Mouse (Mus musculus) kidney, embryonic 16.5 days (tissue): ENCODE data around the gene Pms1. TPM values are rescaled to one million over a fixed set of nuclear protein-coding genes. Genes with fewer than 3 reads are reported as not detected.

ENCODE experiments used
- ATAC-seq: fragments of 200-750 bp; cut with Nextera tagmentation; 2 replicates; pipeline ENCODE4 v1.8.0; 2017; ENCODE audit warnings: moderate TSS enrichment; ENCODE audit not compliant: low FRiP score, low TSS enrichment
- H3K27ac ChIP-seq: fragments of 300-500 bp; sonication (generic); 2 replicates; pipeline ENCODE4 v1.5.1; 2014; ENCODE audit warnings: low read length
- H3K27me3 ChIP-seq: fragments of 300-500 bp; sonication (generic); 2 replicates; pipeline ENCODE4 v1.6.1; 2014; ENCODE audit warnings: low read length, control low read depth, mixed read lengths; ENCODE audit not compliant: insufficient read depth
- H3K36me3 ChIP-seq: fragments of 300-500 bp; sonication (generic); 2 replicates; pipeline ENCODE4 v1.6.1; 2014; ENCODE audit warnings: low read length, control low read depth, mixed read lengths; ENCODE audit not compliant: insufficient read depth
- H3K4me1 ChIP-seq: fragments of 300-500 bp; sonication (generic); 2 replicates; pipeline ENCODE4 v1.6.1; 2014; ENCODE audit warnings: low read length, control low read depth, mixed read lengths; ENCODE audit not compliant: insufficient read depth
- H3K4me2 ChIP-seq: fragments of 300-500 bp; sonication (generic); replicated peaks from 2 replicates; pipeline ENCODE4 v1.6.1; 2014; ENCODE audit warnings: low read depth, low read length
- H3K4me3 ChIP-seq: fragments of 300-500 bp; sonication (generic); 2 replicates; pipeline ENCODE4 v1.5.1; 2014; ENCODE audit warnings: mild to moderate bottlenecking, low read length
- H3K9ac ChIP-seq: fragments of 300-500 bp; sonication (generic); replicated peaks from 2 replicates; pipeline ENCODE4 v1.6.1; 2014; ENCODE audit warnings: low read length
- H3K9me3 ChIP-seq: fragments of 300-500 bp; sonication (generic); 2 replicates; pipeline ENCODE4 v1.6.1; 2016; ENCODE audit warnings: low read length, control low read depth
- WGBS: fragments of 180-500 bp; shearing (Covaris S2); extraction: QIAGEN DNeasy Blood & Tissue Kit; methylation state at CpG from one replicate; pipeline ENCODE4 v1.1.7; 2014; 5-methylcytosine and 5-hydroxymethylcytosine counted together
- polyA plus RNA-seq: library from polyadenylated mRNA; unstranded; fragments of >200 nt; fragmentation: Nextera tagmentation; extraction: Ambion mirVana; gene quantifications from 2 replicates; pipeline ENCODE4 v1.2.1, GENCODE M21; 2015

Gene Pms1
- polyA plus RNA-seq, 1 experiment from 2014 or later = 18.6 TPM

GRCm38 (mm10) chr1:53210136-53210535 is 86.7 kb downstream of the Pms1 start:
- Histone ChIP-seq H3K4me2 (no peak overlapping the region), H3K4me3 (no peak overlapping the region), H3K27me3 (no peaks in the 10 kb centered on the region), H3K36me3 (no peaks in the 10 kb centered on the region), H3K9me3 (no peaks in the 10 kb centered on the region), H3K27ac (no peak overlapping the region), H3K9ac (no peak overlapping the region), H3K4me1 (no peaks in the 10 kb centered on the region)
- no peak for ATAC-seq

- 87% methylated on average over 2 of the region's 2 CpGs for WGBS
- H3K4me1 ChIP-seq = no peaks in the 10 kb centered on the region
- H3K4me2 ChIP-seq = no peak overlapping the region
- no peak overlapping the region for H3K27ac ChIP-seq
- no peaks in the 10 kb centered on the region for H3K27me3 ChIP-seq
- no peak overlapping the region for H3K9ac ChIP-seq
- no peaks in the 10 kb centered on the region for H3K36me3 ChIP-seq
- H3K4me3 ChIP-seq = no peak overlapping the region
- ATAC-seq = no peak
- H3K9me3 ChIP-seq = no peaks in the 10 kb centered on the region
Measured at GRCm38 (mm10) chr1:53203902-53204301, 92.9 kb downstream of the Pms1 start.

GRCm38 (mm10) chr1:53201630-53202199 is 95.1 kb downstream of the Pms1 start:
- 71% methylated on average over 2 of the region's 2 CpGs for WGBS
- no peaks in the 10 kb centered on the region for H3K36me3 ChIP-seq
- no peak overlapping the region for H3K4me2 ChIP-seq
- no peak overlapping the region for H3K4me3 ChIP-seq
- H3K27me3 ChIP-seq = no peaks in the 10 kb centered on the region
- no peaks in the 10 kb centered on the region for H3K4me1 ChIP-seq
- H3K9me3 ChIP-seq = no peaks in the 10 kb centered on the region
- no peak for ATAC-seq
- no peak overlapping the region for H3K9ac ChIP-seq
- no peak overlapping the region for H3K27ac ChIP-seq

GRCm38 (mm10) chr1:53194536-53194935 is 102.3 kb downstream of the Pms1 start:
- Histone ChIP-seq H3K4me2 (no peak overlapping the region), H3K4me1 (no peaks in the 10 kb centered on the region), H3K36me3 (0 out of 2 replicates have a peak, but pooled peaks cover 3% of the 10 kb centered on the region), H3K9ac (no peak overlapping the region), H3K9me3 (no peaks in the 10 kb centered on the region), H3K4me3 (no peak overlapping the region), H3K27me3 (no peaks in the 10 kb centered on the region), H3K27ac (no peak overlapping the region)
- 87% methylated on average over 3 of the region's 3 CpGs for WGBS
- ATAC-seq = no peak

- 72% methylated on average over 3 of the region's 3 CpGs for WGBS
Measured at GRCm38 (mm10) chr1:53191234-53191633, 105.6 kb downstream of the Pms1 start.

GRCm38 (mm10) chr1:53189620-53190019 is 107.2 kb downstream of the Pms1 start:
- Histone ChIP-seq H3K4me3 (no peak overlapping the region), H3K4me2 (no peak overlapping the region), H3K9me3 (no peaks in the 10 kb centered on the region), H3K36me3 (0 out of 2 replicates have a peak, but pooled peaks cover 1% of the 10 kb centered on the region), H3K27ac (no peak overlapping the region), H3K27me3 (no peaks in the 10 kb centered on the region), H3K4me1 (no peaks in the 10 kb centered on the region), H3K9ac (no peak overlapping the region)
- WGBS = 85% methylated on average over 3 of the region's 3 CpGs
- no peak for ATAC-seq

More at GRCm38 (mm10) chr1:53191234-53191633, 105.6 kb downstream of the Pms1 start:
- Histone ChIP-seq H3K4me3 (no peak overlapping the region), H3K27ac (no peak overlapping the region), H3K4me1 (no peaks in the 10 kb centered on the region), H3K27me3 (no peaks in the 10 kb centered on the region), H3K9me3 (no peaks in the 10 kb centered on the region), H3K4me2 (no peak overlapping the region), H3K36me3 (0 out of 2 replicates have a peak, but pooled peaks cover 3% of the 10 kb centered on the region), H3K9ac (no peak overlapping the region)
- no peak for ATAC-seq

GRCm38 (mm10) chr1:53187536-53187935 is 109.3 kb downstream of the Pms1 start, which contains the start of gene 1700019A02Rik:
Gene 1700019A02Rik (minus strand): TSS chr1:53187636.
- Histone ChIP-seq H3K36me3 (no peaks in the 10 kb centered on the region), H3K4me1 (no peaks in the 10 kb centered on the region), H3K4me2 (no peak within 1 kb of the TSS), H3K4me3 (no peak within 1 kb of the TSS), H3K9me3 (no peaks in the 10 kb centered on the region), H3K9ac (no peak within 1 kb of the TSS), H3K27ac (no peak within 1 kb of the TSS), H3K27me3 (no peaks in the 10 kb centered on the region)
- WGBS = 96% methylated on average over 8 of the region's 8 CpGs
- no peak for ATAC-seq

GRCm38 (mm10) chr1:53186301-53186700 is 110.5 kb downstream of the Pms1 start:
- no peaks in the 10 kb centered on the region for H3K9me3 ChIP-seq
- no peaks in the 10 kb centered on the region for H3K27me3 ChIP-seq
- 86% methylated on average over 3 of the region's 3 CpGs for WGBS
- H3K4me3 ChIP-seq = no peak overlapping the region
- no peaks in the 10 kb centered on the region for H3K4me1 ChIP-seq
- no peaks in the 10 kb centered on the region for H3K36me3 ChIP-seq
- H3K27ac ChIP-seq = no peak overlapping the region
- no peak overlapping the region for H3K9ac ChIP-seq
- ATAC-seq = no peak
- no peak overlapping the region for H3K4me2 ChIP-seq

- 74% methylated on average over 6 of the region's 6 CpGs for WGBS
- Histone ChIP-seq H3K4me3 (no peak overlapping the region), H3K9ac (no peak overlapping the region), H3K36me3 (no peaks in the 10 kb centered on the region), H3K4me2 (no peak overlapping the region), H3K9me3 (no peaks in the 10 kb centered on the region), H3K27me3 (no peaks in the 10 kb centered on the region), H3K27ac (no peak overlapping the region), H3K4me1 (no peaks in the 10 kb centered on the region)
- no peak for ATAC-seq
Measured at GRCm38 (mm10) chr1:53157715-53158114, 139.1 kb downstream of the Pms1 start.
